In the genomic region with DNA sequence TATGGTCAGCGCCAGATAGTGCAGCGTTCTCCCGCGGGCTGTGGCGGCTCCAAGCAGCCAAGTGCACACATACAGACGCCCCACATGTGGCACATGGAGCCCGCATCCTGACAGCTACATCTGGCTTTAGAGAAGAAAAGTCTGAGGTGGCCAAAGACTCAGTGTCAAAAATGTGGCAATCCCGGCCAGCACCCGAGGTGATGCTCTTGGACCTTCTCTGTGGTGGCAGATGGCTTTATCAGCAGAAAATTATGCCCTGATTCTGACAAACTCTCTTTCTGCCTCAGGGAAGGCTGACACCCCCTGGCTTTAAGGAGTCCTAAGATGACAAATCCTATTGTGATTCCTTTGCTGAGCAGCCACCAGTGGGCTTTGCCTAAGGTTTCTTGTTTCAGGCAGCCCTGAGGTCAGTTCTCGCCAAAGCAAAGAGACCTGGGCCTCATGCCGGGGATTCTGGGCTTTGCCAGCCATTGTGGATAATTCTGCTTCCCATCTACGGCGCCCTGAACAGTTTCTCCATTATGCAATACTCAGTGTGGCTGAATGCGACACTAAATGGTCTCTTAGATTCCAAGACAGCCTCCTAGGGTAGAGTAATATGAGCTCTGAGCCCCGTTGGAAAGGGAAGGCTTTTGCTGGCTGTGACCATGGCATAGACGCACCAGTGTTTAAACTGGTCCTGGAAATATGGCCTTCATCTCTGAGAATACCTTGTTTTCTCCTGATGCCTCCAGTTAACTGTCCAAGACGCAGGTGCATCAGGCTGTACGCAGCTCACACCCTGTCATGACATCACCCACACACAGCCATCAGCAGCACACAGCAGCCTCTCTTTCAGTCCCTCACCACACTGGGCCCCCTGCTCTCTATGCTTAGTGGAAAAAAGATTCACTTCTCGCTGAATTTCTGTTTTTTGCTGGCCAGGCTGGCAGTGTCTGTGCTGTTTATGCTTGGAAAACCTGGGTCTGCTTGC, we compare ENCODE assay signal across 11 mouse cellular contexts.
A peak's percentile ranks its signal among the peaks of the same experiment; 100 is the strongest.
DNase-seq lines count a peak whose midpoint lies in the region; ATAC-seq and TF ChIP-seq lines count a peak whose summit lies in the region.
"Had no signal": no experiment of that assay in that cellular context is flagged by ENCODE, and none has a peak within 500 bp of the region (broad histone marks: within the 10 kb centered on the region; RNA-seq: fewer than 3 reads in every experiment).

No protein-coding gene starts in this region.

- H3K27ac ChIP-seq in forebrain, postnatal 0 days (ENCODE audit: low read depth, low read length): no peak overlapping the region
- H3K27ac ChIP-seq in forebrain, embryonic 14.5 days (ENCODE audit: low read depth, low read length): no peak overlapping the region
- no peak overlapping the region for H3K27ac ChIP-seq in lung, embryonic 14.5 days (ENCODE audit: low read depth)
- no peak overlapping the region for H3K27ac ChIP-seq in midbrain, embryonic 13.5 days

- TF ChIP-seq CTCF in forebrain, postnatal 0 days (IDR thresholded peaks at IDR 0.05; ENCODE audit: low read depth): no peak
- TF ChIP-seq CTCF in lung, embryonic 14.5 days (IDR thresholded peaks at IDR 0.05; ENCODE audit: low read depth): no peak

- 50% methylated on average over 19 of the region's 19 CpGs for WGBS in forebrain, postnatal 0 days
- 61% methylated on average over 19 of the region's 19 CpGs for WGBS in forebrain, embryonic 14.5 days
- WGBS in lung, embryonic 14.5 days: 51% methylated on average over 19 of the region's 19 CpGs
- 61% methylated on average over 19 of the region's 19 CpGs for WGBS in midbrain, embryonic 13.5 days

- ATAC-seq in forebrain, postnatal 0 days: peak; percentile 47
- no peak for ATAC-seq in forebrain, embryonic 14.5 days
- ATAC-seq in lung, embryonic 14.5 days (ENCODE audit: insufficient read depth): peak; percentile 49; the same call in 1 of the 2 replicates
- 0 out of 2 replicates have a peak, but pooled peaks have one; percentile 45 for ATAC-seq in midbrain, embryonic 13.5 days
- ATAC-seq: CD4-positive, CD25-positive, alpha-beta regulatory T cell, adult 4 months had no signal

- H3K4me2 ChIP-seq in forebrain, postnatal 0 days (ENCODE audit: low read depth): no peak overlapping the region
- no peak overlapping the region for H3K4me2 ChIP-seq in forebrain, embryonic 14.5 days (ENCODE audit: low read length)
- no peak overlapping the region for H3K4me2 ChIP-seq in lung, embryonic 14.5 days
- H3K4me2 ChIP-seq in midbrain, embryonic 13.5 days (replicated peaks): no peak overlapping the region

- H3K4me1 ChIP-seq in forebrain, postnatal 0 days (ENCODE audit: insufficient read depth): no peaks in the 10 kb centered on the region
- H3K4me1 ChIP-seq in forebrain, embryonic 14.5 days (ENCODE audit: control insufficient read depth, insufficient read depth, low read length): no peaks in the 10 kb centered on the region
- peaks cover 16% of the 10 kb centered on the region; the same call in 1 of the 2 replicates for H3K4me1 ChIP-seq in lung, embryonic 14.5 days (ENCODE audit: insufficient read depth)
- H3K4me1 ChIP-seq in midbrain, embryonic 13.5 days (replicated peaks): 0 out of 2 replicates have a peak, but pooled peaks cover 5% of the 10 kb centered on the region

- no peak overlapping the region for H3K4me3 ChIP-seq in forebrain, postnatal 0 days (ENCODE audit: low read depth, low read length)
- H3K4me3 ChIP-seq in forebrain, embryonic 14.5 days (ENCODE audit: low read depth, low read length): no peak overlapping the region
- no peak overlapping the region for H3K4me3 ChIP-seq in lung, embryonic 14.5 days (ENCODE audit: low read depth, low read length)
- no peak overlapping the region for H3K4me3 ChIP-seq in midbrain, embryonic 13.5 days (replicated peaks)

- no peaks in the 10 kb centered on the region for H3K9me3 ChIP-seq in forebrain, postnatal 0 days (ENCODE audit: low read length)
- H3K9me3 ChIP-seq in forebrain, embryonic 14.5 days (replicated peaks; ENCODE audit: control insufficient read depth, low read length): no peaks in the 10 kb centered on the region
- no peaks in the 10 kb centered on the region for H3K9me3 ChIP-seq in lung, embryonic 14.5 days (ENCODE audit: low read depth, low read length)
- H3K9me3 ChIP-seq in midbrain, embryonic 13.5 days: no peaks in the 10 kb centered on the region

- H3K27me3 ChIP-seq in forebrain, postnatal 0 days (ENCODE audit: insufficient read depth, low read length): no peaks in the 10 kb centered on the region
- H3K27me3 ChIP-seq in forebrain, embryonic 14.5 days (replicated peaks; ENCODE audit: control insufficient read depth, insufficient read depth, low read length): no peaks in the 10 kb centered on the region
- H3K27me3 ChIP-seq in lung, embryonic 14.5 days (ENCODE audit: insufficient read depth, low read length): no peaks in the 10 kb centered on the region
- H3K27me3 ChIP-seq in midbrain, embryonic 13.5 days: no peaks in the 10 kb centered on the region

- no peaks in the 10 kb centered on the region for H3K36me3 ChIP-seq in forebrain, postnatal 0 days (ENCODE audit: insufficient read depth)
- H3K36me3 ChIP-seq in forebrain, embryonic 14.5 days (ENCODE audit: control insufficient read depth, insufficient read depth, low read length): no peaks in the 10 kb centered on the region
- no peaks in the 10 kb centered on the region for H3K36me3 ChIP-seq in lung, embryonic 14.5 days (ENCODE audit: insufficient read depth)
- no peaks in the 10 kb centered on the region for H3K36me3 ChIP-seq in midbrain, embryonic 13.5 days

- H3K9ac ChIP-seq in forebrain, postnatal 0 days: no peak overlapping the region
- no peak overlapping the region for H3K9ac ChIP-seq in forebrain, embryonic 14.5 days (ENCODE audit: low read length)
- no peak overlapping the region for H3K9ac ChIP-seq in lung, embryonic 14.5 days
- H3K9ac ChIP-seq in midbrain, embryonic 13.5 days (replicated peaks): no peak overlapping the region

- DNase-seq in forebrain, postnatal 0 days: peak; percentile 29
- no peak for DNase-seq in forebrain, embryonic 14.5 days (ENCODE audit: low spot score)
- peak; percentile 37 for DNase-seq in lung, embryonic 14.5 days
- DNase-seq in lung, postnatal 25 days (ENCODE audit: low spot score): no peak
- peak; percentile 35 for DNase-seq in gastrocnemius, postnatal 25 days
- no peak for DNase-seq in spleen, postnatal 10 days (ENCODE audit: low spot score in 2 of 2)
- no peak for DNase-seq in adrenal gland, adult (ENCODE audit: inconsistent age in 2 of 2, low spot score in 1 of 2)
- DNase-seq: kidney, adult 8-10 months; thymus, postnatal 25 days had no signal

Comparison
In these comparisons a context has a peak if more than half of its experiments do, and no peak if none do; other contexts are left out.
1. DNase-seq: peak in forebrain, postnatal 0 days (single experiment), lung, embryonic 14.5 days (single experiment) and gastrocnemius, postnatal 25 days (single experiment); none in forebrain, embryonic 14.5 days (single experiment), lung, postnatal 25 days (single experiment), spleen, postnatal 10 days (0 of 2) and adrenal gland, adult (0 of 2).